Mouse (Mus musculus): ENCODE data around the gene Oscp1. TPM values are rescaled to one million over a fixed set of nuclear protein-coding genes. Genes with fewer than 3 reads are reported as not detected.

Gene Oscp1
- total and polyA plus RNA-seq, 2 experiments from 2014 or later = 1.4 to 4.2 TPM

DNA sequence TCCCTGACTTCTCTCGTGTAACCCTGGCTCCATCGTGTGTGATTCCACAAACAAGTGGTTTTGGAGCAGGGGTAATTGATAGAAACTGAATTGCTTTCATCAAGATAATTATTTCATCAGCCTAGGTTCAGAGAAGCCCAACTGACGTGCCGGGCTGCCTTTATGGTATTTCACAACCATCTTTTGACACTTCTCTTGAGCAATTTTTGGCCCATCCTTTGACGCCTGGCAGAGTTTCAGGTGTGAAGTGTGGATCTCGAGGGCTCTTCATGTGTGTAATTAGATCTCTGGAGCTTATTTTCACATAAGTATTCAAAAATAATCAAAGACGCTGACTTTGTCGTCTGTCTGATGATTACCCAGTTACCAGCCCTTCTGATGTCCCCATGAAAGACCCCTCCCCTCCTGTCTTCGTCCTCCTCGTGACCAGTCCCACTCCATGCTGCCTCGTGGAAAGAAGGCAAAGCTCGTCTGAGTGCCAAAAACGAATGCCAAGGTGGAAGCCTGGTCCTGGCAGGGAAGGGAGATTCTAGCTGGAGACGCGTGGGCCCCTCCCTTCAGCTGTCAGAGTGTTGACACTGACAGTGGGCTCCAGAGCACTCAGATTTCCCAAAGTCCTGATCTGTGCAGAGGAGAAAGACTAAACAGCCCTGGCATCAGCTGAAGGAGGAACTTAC lies 9.2 kb downstream of the Oscp1 start:
- no peak for ATAC-seq (ENCODE audit: insufficient read depth, low read depth)

GRCm38 (mm10) chr4:126068842-126069241 lies 10.5 kb downstream of the Oscp1 start:
- DNase-seq (ENCODE audit: low spot score) (no peak), ATAC-seq (ENCODE audit: insufficient read depth, low read depth) (no peak)
- Histone ChIP-seq H3K27me3 (ENCODE audit: control insufficient read depth, insufficient read depth, low read length) (no peaks in the 10 kb centered on the region), H3K36me3 (replicated peaks; ENCODE audit: control insufficient read depth, insufficient read depth, low read length) (no peaks in the 10 kb centered on the region), H3K27ac (ENCODE audit: low read depth) (no peak overlapping the region), H3K9me3 (replicated peaks; ENCODE audit: control insufficient read depth, low read length) (no peaks in the 10 kb centered on the region), H3K4me1 (ENCODE audit: control insufficient read depth, insufficient read depth) (no peaks in the 10 kb centered on the region), H3K4me2 (ENCODE audit: low read depth, low read length) (no peak overlapping the region), H3K4me3 (ENCODE audit: low read depth, low read length) (no peak overlapping the region), H3K9ac (replicated peaks; ENCODE audit: low read depth, low read length) (no peak overlapping the region)
- TF ChIP-seq CTCF (IDR thresholded peaks at IDR 0.05; ENCODE audit: low read depth) = no peak
- TF ChIP-seq EP300 (IDR thresholded peaks at IDR 0.05; ENCODE audit: low read depth) = no peak
- 74% methylated on average over 6 of the region's 6 CpGs for WGBS

More for the DNA sequence above, 9.2 kb downstream of the Oscp1 start:
- TF ChIP-seq EP300 (IDR thresholded peaks at IDR 0.05; ENCODE audit: low read depth) = no peak
- TF ChIP-seq CTCF (IDR thresholded peaks at IDR 0.05; ENCODE audit: low read depth) = no peak
- Histone ChIP-seq H3K9ac (replicated peaks; ENCODE audit: low read depth, low read length) (no peak overlapping the region), H3K9me3 (replicated peaks; ENCODE audit: control insufficient read depth, low read length) (no peaks in the 10 kb centered on the region), H3K4me1 (ENCODE audit: control insufficient read depth, insufficient read depth) (no peaks in the 10 kb centered on the region), H3K27me3 (ENCODE audit: control insufficient read depth, insufficient read depth, low read length) (no peaks in the 10 kb centered on the region), H3K36me3 (replicated peaks; ENCODE audit: control insufficient read depth, insufficient read depth, low read length) (no peaks in the 10 kb centered on the region), H3K4me2 (ENCODE audit: low read depth, low read length) (no peak overlapping the region), H3K27ac (ENCODE audit: low read depth) (no peak overlapping the region), H3K4me3 (ENCODE audit: low read depth, low read length) (no peak overlapping the region)
- DNase-seq (ENCODE audit: low spot score) = no peak
- 46% methylated on average over 15 of the region's 15 CpGs for WGBS

GRCm38 (mm10) chr4:126077833-126078232 lies 19.5 kb downstream of the Oscp1 start:
- no peak overlapping the region for H3K4me2 ChIP-seq (ENCODE audit: low read depth, low read length)
- H3K4me3 ChIP-seq (ENCODE audit: low read depth, low read length) = no peak overlapping the region
- no peaks in the 10 kb centered on the region for H3K27me3 ChIP-seq (ENCODE audit: control insufficient read depth, insufficient read depth, low read length)
- H3K9ac ChIP-seq (replicated peaks; ENCODE audit: low read depth, low read length) = no peak overlapping the region
- TF ChIP-seq EP300 (IDR thresholded peaks at IDR 0.05; ENCODE audit: low read depth) (no peak), CTCF (IDR thresholded peaks at IDR 0.05; ENCODE audit: low read depth) (no peak)
- no peaks in the 10 kb centered on the region for H3K4me1 ChIP-seq (ENCODE audit: control insufficient read depth, insufficient read depth)
- H3K9me3 ChIP-seq (replicated peaks; ENCODE audit: control insufficient read depth, low read length) = no peaks in the 10 kb centered on the region
- DNase-seq (ENCODE audit: low spot score) (no peak), ATAC-seq (ENCODE audit: insufficient read depth, low read depth) (no peak)
- H3K36me3 ChIP-seq (replicated peaks; ENCODE audit: control insufficient read depth, insufficient read depth, low read length) = no peaks in the 10 kb centered on the region
- WGBS = 68% methylated on average over 6 of the region's 6 CpGs
- H3K27ac ChIP-seq (ENCODE audit: low read depth) = no peak overlapping the region

- no peaks in the 10 kb centered on the region for H3K4me1 ChIP-seq (ENCODE audit: control insufficient read depth, insufficient read depth)
- no peak overlapping the region for H3K4me2 ChIP-seq (ENCODE audit: low read depth, low read length)
- no peak overlapping the region for H3K9ac ChIP-seq (replicated peaks; ENCODE audit: low read depth, low read length)
- H3K36me3 ChIP-seq (replicated peaks; ENCODE audit: control insufficient read depth, insufficient read depth, low read length) = no peaks in the 10 kb centered on the region
- no peaks in the 10 kb centered on the region for H3K9me3 ChIP-seq (replicated peaks; ENCODE audit: control insufficient read depth, low read length)
- no peak overlapping the region for H3K4me3 ChIP-seq (ENCODE audit: low read depth, low read length)
- TF ChIP-seq EP300 (IDR thresholded peaks at IDR 0.05; ENCODE audit: low read depth) (no peak), CTCF (IDR thresholded peaks at IDR 0.05; ENCODE audit: low read depth) (no peak)
- 72% methylated on average over 4 of the region's 4 CpGs for WGBS
- DNase-seq (ENCODE audit: low spot score) (no peak), ATAC-seq (ENCODE audit: insufficient read depth, low read depth) (no peak)
- H3K27me3 ChIP-seq (ENCODE audit: control insufficient read depth, insufficient read depth, low read length) = no peaks in the 10 kb centered on the region
- no peak overlapping the region for H3K27ac ChIP-seq (ENCODE audit: low read depth)
Observed at GRCm38 (mm10) chr4:126079266-126079665, 20.9 kb downstream of the Oscp1 start.

DNA sequence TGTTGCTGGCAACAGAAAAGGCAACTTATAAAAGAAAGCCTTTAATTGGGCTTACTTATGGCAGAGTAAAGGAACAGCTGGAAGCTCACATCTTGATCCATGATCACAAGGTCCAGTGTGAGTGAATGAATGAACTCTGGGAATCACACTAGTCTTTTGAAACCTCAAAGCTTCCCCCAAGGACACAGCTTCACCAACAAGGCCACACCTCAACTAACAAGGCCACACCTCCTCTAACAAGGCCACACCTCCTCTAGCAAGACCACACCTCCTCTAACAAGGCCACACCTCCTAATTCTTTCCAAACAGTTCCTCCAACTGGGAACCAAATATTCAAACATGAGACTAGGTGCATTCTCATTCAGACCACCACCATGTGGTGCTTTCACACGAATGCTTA lies 23.2 kb downstream of the Oscp1 start:
- no peak overlapping the region for H3K27ac ChIP-seq (ENCODE audit: low read depth)
- H3K4me2 ChIP-seq (ENCODE audit: low read depth, low read length) = no peak overlapping the region
- H3K4me3 ChIP-seq (ENCODE audit: low read depth, low read length) = no peak overlapping the region
- H3K9ac ChIP-seq (replicated peaks; ENCODE audit: low read depth, low read length) = no peak overlapping the region
- DNase-seq (ENCODE audit: low spot score) = no peak
- no peaks in the 10 kb centered on the region for H3K9me3 ChIP-seq (replicated peaks; ENCODE audit: control insufficient read depth, low read length)
- no peaks in the 10 kb centered on the region for H3K4me1 ChIP-seq (ENCODE audit: control insufficient read depth, insufficient read depth)
- H3K27me3 ChIP-seq (ENCODE audit: control insufficient read depth, insufficient read depth, low read length) = no peaks in the 10 kb centered on the region
- no peaks in the 10 kb centered on the region for H3K36me3 ChIP-seq (replicated peaks; ENCODE audit: control insufficient read depth, insufficient read depth, low read length)
- no peak for ATAC-seq (ENCODE audit: insufficient read depth, low read depth)
- 91% methylated on average over 1 of the region's 1 CpGs for WGBS
- no peak for TF ChIP-seq CTCF (IDR thresholded peaks at IDR 0.05; ENCODE audit: low read depth)
- no peak for TF ChIP-seq EP300 (IDR thresholded peaks at IDR 0.05; ENCODE audit: low read depth)

- DNase-seq (ENCODE audit: low spot score) (no peak), ATAC-seq (ENCODE audit: insufficient read depth, low read depth) (no peak)
- H3K9ac ChIP-seq (replicated peaks; ENCODE audit: low read depth, low read length) = no peak overlapping the region
- no peaks in the 10 kb centered on the region for H3K27me3 ChIP-seq (ENCODE audit: control insufficient read depth, insufficient read depth, low read length)
- no peaks in the 10 kb centered on the region for H3K36me3 ChIP-seq (replicated peaks; ENCODE audit: control insufficient read depth, insufficient read depth, low read length)
- no peaks in the 10 kb centered on the region for H3K4me1 ChIP-seq (ENCODE audit: control insufficient read depth, insufficient read depth)
- no peak overlapping the region for H3K4me2 ChIP-seq (ENCODE audit: low read depth, low read length)
- no peak overlapping the region for H3K4me3 ChIP-seq (ENCODE audit: low read depth, low read length)
- TF ChIP-seq CTCF (IDR thresholded peaks at IDR 0.05; ENCODE audit: low read depth) = no peak
- TF ChIP-seq EP300 (IDR thresholded peaks at IDR 0.05; ENCODE audit: low read depth) = no peak
- H3K9me3 ChIP-seq (replicated peaks; ENCODE audit: control insufficient read depth, low read length) = no peaks in the 10 kb centered on the region
- no peak overlapping the region for H3K27ac ChIP-seq (ENCODE audit: low read depth)
- WGBS = 83% methylated on average over 9 of the region's 9 CpGs
Observed at GRCm38 (mm10) chr4:126083021-126083420, 24.7 kb downstream of the Oscp1 start.
